Mouse (Mus musculus) forebrain, embryonic 12.5 days (tissue): ENCODE results near the gene Srd5a1. TPM values are rescaled to one million over a fixed set of nuclear protein-coding genes. Genes with fewer than 3 reads are reported as not detected.

Experiments
- polyA plus RNA-seq: library from polyadenylated mRNA; unstranded; fragments of >200 nt; fragmentation: Nextera tagmentation; extraction: Ambion mirVana; gene quantifications from 2 replicates; pipeline ENCODE4 v1.2.1, GENCODE M21; 2016

The Srd5a1 gene
- polyA plus RNA-seq, 1 experiment from 2014 or later, result 21.8 TPM

Other genes starting within 250 kb of the Srd5a1 start
- gene Nsun2, start 77.7 kb downstream of the Srd5a1 start, polyA plus RNA-seq, result 107 and 110 TPM in 2 replicates
- 7.1 and 7.4 TPM in 2 replicates for gene Tent4a, start 76.8 kb downstream of the Srd5a1 start, polyA plus RNA-seq
- 5.8 and 6.4 TPM in 2 replicates for gene Ube2ql1, start 128.4 kb upstream of the Srd5a1 start, polyA plus RNA-seq
- 160 and 173 TPM in 2 replicates for gene Med10, start 191.0 kb upstream of the Srd5a1 start, polyA plus RNA-seq